Mouse (Mus musculus) monocyte, adult 59 days (primary cell): Measurements from ENCODE around the gene Ppp2r3d. TPM values are rescaled to one million over a fixed set of nuclear protein-coding genes. Genes with fewer than 3 reads are reported as not detected.

ENCODE experiments used
- total RNA-seq, 2 experiments: library from RNA; stranded (reverse); gene quantifications; one replicate each; pipeline ENCODE4 v1.2.4; 2023

Ppp2r3d gene
- 100 to 1,000 TPM; 235 to 241 TPM for total RNA-seq

DNA sequence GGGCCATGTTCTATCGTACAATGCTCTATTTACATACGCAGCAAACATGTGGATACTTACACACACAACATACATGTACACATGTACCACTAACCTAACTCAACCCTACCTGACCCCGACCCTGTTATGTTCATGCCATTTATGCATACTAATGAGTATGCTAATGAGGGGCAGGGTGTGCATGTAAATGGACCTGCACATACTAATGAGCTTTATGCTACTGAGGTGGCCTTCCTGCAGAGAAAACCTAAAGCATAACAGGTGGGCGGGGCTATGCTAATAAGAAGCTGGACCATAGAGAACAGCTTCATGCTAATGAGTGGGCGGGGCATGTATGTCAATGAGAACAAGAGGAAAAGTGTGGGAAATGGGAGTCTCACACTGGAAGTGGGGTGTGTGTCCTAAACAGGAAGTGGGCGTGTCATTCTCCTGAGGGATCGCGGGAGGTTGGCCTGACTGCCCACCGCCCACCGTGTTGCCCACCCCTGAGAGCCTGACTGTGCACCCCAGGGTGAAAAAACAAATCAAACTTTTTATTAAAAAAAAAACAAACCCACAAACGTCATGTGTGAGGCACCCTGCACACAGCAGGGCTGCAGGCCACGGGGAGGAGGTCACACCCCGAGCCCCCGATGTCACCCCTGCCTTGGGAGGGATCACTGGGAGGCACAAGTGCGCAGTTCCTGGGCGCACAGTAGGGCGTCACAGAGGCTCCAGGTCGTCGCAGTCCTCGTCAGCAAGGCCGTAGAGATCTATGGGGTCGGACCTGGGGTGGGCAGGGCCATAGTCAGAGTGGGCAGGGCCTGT, at the start of gene Ppp2r3d:
TSS of gene Ppp2r3d (minus strand) at position 803 of the 807 bp plus-strand sequence.

GRCm38 (mm10) chr9:124493693-124494092, 17.0 kb upstream of the Ppp2r3d start, which contains the start of gene Gm21836:
TSS of gene Gm21836 (minus strand) at chr9:124493793.

Other genes with a start within 250 kb of the Ppp2r3d start
- 10 to 100 TPM; 17.2 to 18.1 TPM for gene 2010315B03Rik, start 164.2 kb downstream of the Ppp2r3d start, total RNA-seq
- not detected for gene Gm21836, start 16.9 kb upstream of the Ppp2r3d start, total RNA-seq